In the genomic region with DNA sequence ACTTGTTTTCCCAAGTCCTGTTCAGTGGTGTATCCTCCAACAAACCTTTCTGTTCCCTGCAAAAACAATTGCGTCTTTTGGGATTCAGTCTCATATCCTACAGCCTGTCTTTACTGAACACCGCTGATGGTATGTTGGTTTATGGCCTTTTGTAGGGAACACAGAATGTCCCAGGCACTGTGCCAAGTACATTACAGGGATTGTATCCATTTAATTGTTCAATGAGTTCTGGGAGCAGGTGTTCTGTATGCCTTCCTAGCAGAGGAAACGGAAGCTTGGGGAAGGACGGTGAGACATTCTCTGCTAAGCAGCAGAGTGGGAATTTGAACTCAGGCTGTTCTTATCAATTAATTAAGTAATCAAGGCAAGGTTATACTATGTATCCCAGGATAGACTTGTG, we compare ENCODE assay signal across 20 mouse cellular contexts.
DNase-seq lines count a peak whose midpoint lies in the region; ATAC-seq and TF ChIP-seq lines count a peak whose summit lies in the region.
"Had no signal": no experiment of that assay in that cellular context is flagged by ENCODE, and none has a peak within 500 bp of the region (broad histone marks: within the 10 kb centered on the region; RNA-seq: fewer than 3 reads in every experiment).

No protein-coding gene starts in this region.

- H3K4me3 ChIP-seq in midbrain, embryonic 11.5 days (ENCODE audit: low read depth, low read length) = no peak overlapping the region
- no peak overlapping the region for H3K4me3 ChIP-seq in midbrain, postnatal 0 days (ENCODE audit: low read depth, low read length)
- no peak overlapping the region for H3K4me3 ChIP-seq in neural tube, embryonic 13.5 days
- no peak overlapping the region for H3K4me3 ChIP-seq in neural tube, embryonic 15.5 days (replicated peaks)
- H3K4me3 ChIP-seq: embryonic facial prominence, embryonic 13.5 days; forebrain, embryonic 13.5 days; forebrain, embryonic 15.5 days had no signal

- H3K9me3 ChIP-seq in midbrain, embryonic 11.5 days (ENCODE audit: control insufficient read depth, low read length) = no peaks in the 10 kb centered on the region
- H3K9me3 ChIP-seq in midbrain, postnatal 0 days (ENCODE audit: low read length) = no peaks in the 10 kb centered on the region
- H3K9me3 ChIP-seq in neural tube, embryonic 13.5 days = no peaks in the 10 kb centered on the region
- H3K9me3 ChIP-seq in neural tube, embryonic 15.5 days (replicated peaks) = no peaks in the 10 kb centered on the region
- H3K9me3 ChIP-seq: embryonic facial prominence, embryonic 13.5 days; forebrain, embryonic 13.5 days; forebrain, embryonic 15.5 days had no signal

- no peaks in the 10 kb centered on the region for H3K36me3 ChIP-seq in midbrain, embryonic 11.5 days (ENCODE audit: control insufficient read depth, insufficient read depth, low read length)
- no peaks in the 10 kb centered on the region for H3K36me3 ChIP-seq in midbrain, postnatal 0 days (ENCODE audit: insufficient read depth, low read length)
- H3K36me3 ChIP-seq in neural tube, embryonic 13.5 days = no peaks in the 10 kb centered on the region
- no peaks in the 10 kb centered on the region for H3K36me3 ChIP-seq in neural tube, embryonic 15.5 days
- H3K36me3 ChIP-seq: embryonic facial prominence, embryonic 13.5 days; forebrain, embryonic 15.5 days had no signal

- no peak overlapping the region for H3K4me2 ChIP-seq in midbrain, embryonic 11.5 days
- no peak overlapping the region for H3K4me2 ChIP-seq in midbrain, postnatal 0 days (ENCODE audit: low read depth, low read length, poor library complexity, severe bottlenecking)
- H3K4me2 ChIP-seq in neural tube, embryonic 13.5 days = no peak overlapping the region
- no peak overlapping the region for H3K4me2 ChIP-seq in neural tube, embryonic 15.5 days
- H3K4me2 ChIP-seq: embryonic facial prominence, embryonic 13.5 days; forebrain, embryonic 13.5 days; forebrain, embryonic 15.5 days had no signal

- peak; percentile 68 for DNase-seq in heart, adult 11 months
- no peak for DNase-seq in heart, adult 9 months (ENCODE audit: low spot score in 2 of 2)
- DNase-seq in midbrain, embryonic 11.5 days (ENCODE audit: low spot score, missing footprints) = peak; percentile 23
- DNase-seq in midbrain, postnatal 0 days (ENCODE audit: low spot score) = no peak
- peak; percentile 40 for DNase-seq in large intestine, adult 2 months (ENCODE audit: low read depth, low spot score)
- no peak for DNase-seq in urinary bladder, postnatal 14 days (ENCODE audit: low spot score)
- DNase-seq: adrenal gland, adult 2 months; adrenal gland, postnatal 10 days; adrenal gland, postnatal 25 days; cerebellum, adult 11-12 months; cerebellum, adult 2 months; cerebellum, adult 9-10 months; cerebellum, postnatal 10 days; cerebellum, postnatal 25 days; forebrain, postnatal 0 days had no signal

- H3K27me3 ChIP-seq in midbrain, embryonic 11.5 days (ENCODE audit: control insufficient read depth, insufficient read depth, low read length) = no peaks in the 10 kb centered on the region
- no peaks in the 10 kb centered on the region for H3K27me3 ChIP-seq in midbrain, postnatal 0 days (ENCODE audit: insufficient read depth, low read length)
- H3K27me3 ChIP-seq in neural tube, embryonic 13.5 days = no peaks in the 10 kb centered on the region
- H3K27me3 ChIP-seq in neural tube, embryonic 15.5 days (replicated peaks) = no peaks in the 10 kb centered on the region
- H3K27me3 ChIP-seq: embryonic facial prominence, embryonic 13.5 days; forebrain, embryonic 13.5 days; forebrain, embryonic 15.5 days had no signal

- no peak for ATAC-seq in midbrain, embryonic 11.5 days (ENCODE audit: low FRiP score)
- ATAC-seq in midbrain, postnatal 0 days (ENCODE audit: low FRiP score) = no peak
- peak; percentile 65; the same call in 1 of the 2 replicates for ATAC-seq in neural tube, embryonic 13.5 days (ENCODE audit: low read depth)
- ATAC-seq in neural tube, embryonic 15.5 days (ENCODE audit: low FRiP score) = no peak

- no peak overlapping the region for H3K27ac ChIP-seq in midbrain, embryonic 11.5 days (ENCODE audit: low read depth, low read length)
- H3K27ac ChIP-seq in midbrain, postnatal 0 days (ENCODE audit: low read depth, low read length) = no peak overlapping the region
- H3K27ac ChIP-seq in neural tube, embryonic 13.5 days (replicated peaks) = no peak overlapping the region
- H3K27ac ChIP-seq in neural tube, embryonic 15.5 days (replicated peaks) = no peak overlapping the region
- H3K27ac ChIP-seq: embryonic facial prominence, embryonic 13.5 days; forebrain, embryonic 13.5 days; forebrain, embryonic 15.5 days had no signal

- H3K9ac ChIP-seq in midbrain, embryonic 11.5 days (ENCODE audit: low read length) = no peak overlapping the region
- H3K9ac ChIP-seq in midbrain, postnatal 0 days (replicated peaks; ENCODE audit: low read length, poor library complexity, severe bottlenecking) = no peak overlapping the region
- no peak overlapping the region for H3K9ac ChIP-seq in neural tube, embryonic 13.5 days
- H3K9ac ChIP-seq in neural tube, embryonic 15.5 days (replicated peaks) = no peak overlapping the region
- H3K9ac ChIP-seq: embryonic facial prominence, embryonic 13.5 days; forebrain, embryonic 13.5 days; forebrain, embryonic 15.5 days; forebrain, postnatal 0 days had no signal

- TF ChIP-seq CTCF in midbrain, postnatal 0 days (IDR thresholded peaks at IDR 0.05) = no peak

- 71% methylated on average over 4 of the region's 4 CpGs for WGBS in midbrain, embryonic 11.5 days
- WGBS in midbrain, postnatal 0 days = 66% methylated on average over 4 of the region's 4 CpGs
- 34% methylated on average over 4 of the region's 4 CpGs for WGBS in neural tube, embryonic 13.5 days
- 36% methylated on average over 4 of the region's 4 CpGs for WGBS in neural tube, embryonic 15.5 days
- 27% methylated on average over 4 of the region's 4 CpGs for WGBS in large intestine, adult 2 months

- no peaks in the 10 kb centered on the region for H3K4me1 ChIP-seq in midbrain, embryonic 11.5 days (ENCODE audit: control insufficient read depth, insufficient read depth, low read length)
- H3K4me1 ChIP-seq in midbrain, postnatal 0 days (ENCODE audit: insufficient read depth, low read length) = no peaks in the 10 kb centered on the region
- H3K4me1 ChIP-seq in neural tube, embryonic 13.5 days (replicated peaks) = peaks cover 12% of the 10 kb centered on the region
- H3K4me1 ChIP-seq in neural tube, embryonic 15.5 days = peaks cover 2% of the 10 kb centered on the region; the same call in 1 of the 2 replicates
- H3K4me1 ChIP-seq: embryonic facial prominence, embryonic 13.5 days had no signal

Comparison
In these comparisons a context has a peak if more than half of its experiments do, and no peak if none do; other contexts are left out.
1. DNase-seq: peak in heart, adult 11 months (single experiment), midbrain, embryonic 11.5 days (single experiment) and large intestine, adult 2 months (single experiment); none in heart, adult 9 months (0 of 2), midbrain, postnatal 0 days (single experiment) and urinary bladder, postnatal 14 days (single experiment).